Mouse (Mus musculus) CH12F3 (cell line): ENCODE results near the gene Gpr4.

Experiments
- in situ Hi-C: fragments of 300-500 bp; cut with MboI; formaldehyde crosslinking; loops from 2 replicates; pipeline ENCODE4 v1.14.3; 2020; ENCODE audit warnings: low sequenced_read_pairs

The Gpr4 gene

DNA sequence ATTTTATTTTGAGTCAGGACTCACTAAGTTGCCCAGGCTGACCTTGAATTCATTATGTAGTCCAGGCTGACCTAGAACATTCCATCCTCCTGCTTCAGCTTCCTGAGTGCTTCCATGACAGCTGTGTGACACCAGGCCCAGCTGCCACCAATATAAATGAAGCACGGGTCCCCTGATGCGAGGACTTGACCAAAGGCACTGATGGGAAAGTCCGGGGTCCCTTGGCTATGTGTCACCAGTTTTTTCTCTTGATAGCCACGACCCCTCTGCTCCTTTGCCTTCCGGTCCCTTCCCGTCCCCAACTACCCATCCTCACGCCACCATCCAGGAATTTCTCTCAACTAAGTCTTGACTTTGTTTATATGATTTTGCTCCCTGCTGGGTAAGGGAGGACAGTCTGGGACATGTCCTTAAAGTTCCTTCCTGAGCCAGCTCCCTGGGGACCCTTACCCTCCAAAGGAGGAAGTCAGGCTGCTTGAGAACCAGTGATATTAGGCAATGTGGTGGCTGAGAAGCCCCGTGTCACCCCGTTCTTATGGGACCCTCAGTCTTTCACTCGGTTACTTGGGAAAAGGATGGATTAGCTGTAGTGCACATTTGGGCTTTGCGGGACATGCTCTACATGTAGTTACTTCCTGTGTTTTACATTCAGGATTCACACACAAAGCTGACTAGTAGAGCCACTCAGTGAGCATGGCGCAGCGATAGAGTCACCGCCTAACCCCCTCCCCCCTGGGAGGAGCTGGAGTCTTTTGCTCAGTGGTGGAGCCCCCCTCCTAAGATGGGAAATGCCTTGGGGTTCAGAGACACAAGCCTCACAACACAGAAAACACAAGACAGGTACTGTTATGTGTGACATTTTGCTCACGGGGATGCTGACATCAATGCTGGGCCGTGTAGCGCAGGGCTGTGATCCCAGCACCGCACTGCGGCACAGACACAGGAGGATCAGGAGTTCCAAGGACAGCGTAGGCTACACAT is 14.8 kb downstream of the Gpr4 start:
- in situ Hi-C loops, result no loop called here

DNA sequence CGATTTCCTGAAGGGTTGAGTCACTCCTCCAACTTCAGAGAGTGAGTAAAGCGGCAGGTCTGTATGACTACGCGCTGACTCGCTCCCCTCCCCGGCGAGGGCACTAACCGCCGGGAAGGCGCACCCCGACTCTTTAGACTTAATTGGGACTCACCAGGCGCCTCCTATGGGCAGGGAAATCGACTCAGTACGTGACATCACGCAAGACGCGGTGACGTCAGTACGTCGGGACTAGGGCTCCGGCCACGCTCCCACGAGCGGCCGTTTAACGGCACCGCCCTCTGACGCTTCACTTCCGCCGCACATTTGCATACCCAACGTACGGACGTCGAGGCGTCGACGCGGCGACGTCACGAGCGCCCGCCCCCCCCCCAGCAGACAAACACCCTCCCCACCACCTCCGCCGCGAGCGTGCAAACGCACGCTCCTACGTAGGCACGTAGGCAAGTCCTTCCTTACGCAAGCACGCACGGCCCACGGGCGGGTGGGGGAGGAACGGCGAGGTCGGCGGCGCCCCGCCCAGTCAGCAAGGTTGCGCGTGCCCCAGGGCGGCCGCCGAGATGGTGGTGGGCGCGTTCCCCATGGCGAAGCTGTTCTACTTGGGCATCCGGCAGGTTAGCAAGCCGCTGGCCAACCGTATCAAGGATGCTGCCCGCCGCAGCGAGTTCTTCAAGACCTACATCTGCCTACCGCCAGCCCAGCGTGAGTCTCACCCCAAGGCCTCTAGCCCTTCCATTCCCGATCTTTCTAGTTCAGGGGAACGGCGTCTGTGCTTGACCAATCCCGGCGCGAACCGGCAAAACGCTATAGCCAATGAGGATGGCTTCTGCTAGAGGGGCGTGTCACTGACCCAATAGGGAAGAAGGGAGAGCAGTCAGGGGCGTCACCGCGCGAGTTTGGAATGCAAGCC is 15.8 kb downstream of the Gpr4 start, which contains the start of gene Opa3:
Gene Opa3 (plus strand): TSS at position 452 of the 910 bp plus-strand sequence.
- in situ Hi-C loops, result no loop called here

DNA sequence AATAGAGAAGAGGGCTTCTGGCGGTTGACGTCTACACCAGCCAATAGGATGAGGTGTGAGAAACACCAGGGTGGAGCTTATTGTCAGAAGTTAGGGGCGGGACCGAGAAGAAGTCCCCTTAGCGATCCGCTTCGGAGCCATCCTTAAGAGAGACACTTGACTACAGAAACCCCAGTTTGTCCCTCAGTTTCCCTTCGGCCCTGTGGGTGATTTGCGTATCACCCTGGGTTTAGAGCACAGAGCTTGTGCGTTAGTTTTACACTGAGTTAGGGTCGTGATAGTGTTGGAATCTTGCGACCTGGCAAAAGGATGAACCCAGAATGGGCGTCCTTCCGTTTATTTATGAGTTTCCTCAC is 16.4 kb downstream of the Gpr4 start:
- in situ Hi-C loops, result no loop called here

DNA sequence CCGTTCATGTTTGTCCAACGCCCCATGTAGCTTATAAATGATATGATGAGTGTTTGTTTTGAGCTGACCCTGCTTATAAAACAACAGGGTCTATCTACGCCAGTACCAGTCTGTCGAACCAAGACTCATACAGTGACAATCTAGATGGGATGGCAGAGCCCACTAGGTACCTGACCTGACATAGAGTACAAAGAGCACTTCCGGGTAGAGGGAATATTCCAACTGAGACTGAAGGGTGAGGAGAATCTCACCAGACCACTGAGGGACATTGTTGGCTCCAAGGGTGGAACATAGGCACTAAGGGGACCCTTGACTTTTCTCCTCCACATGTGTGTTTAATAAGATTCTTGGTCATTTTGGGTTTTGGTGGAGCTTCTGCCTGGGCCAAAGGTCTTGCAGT is 17.1 kb downstream of the Gpr4 start:
- in situ Hi-C loops, result no loop called here

DNA sequence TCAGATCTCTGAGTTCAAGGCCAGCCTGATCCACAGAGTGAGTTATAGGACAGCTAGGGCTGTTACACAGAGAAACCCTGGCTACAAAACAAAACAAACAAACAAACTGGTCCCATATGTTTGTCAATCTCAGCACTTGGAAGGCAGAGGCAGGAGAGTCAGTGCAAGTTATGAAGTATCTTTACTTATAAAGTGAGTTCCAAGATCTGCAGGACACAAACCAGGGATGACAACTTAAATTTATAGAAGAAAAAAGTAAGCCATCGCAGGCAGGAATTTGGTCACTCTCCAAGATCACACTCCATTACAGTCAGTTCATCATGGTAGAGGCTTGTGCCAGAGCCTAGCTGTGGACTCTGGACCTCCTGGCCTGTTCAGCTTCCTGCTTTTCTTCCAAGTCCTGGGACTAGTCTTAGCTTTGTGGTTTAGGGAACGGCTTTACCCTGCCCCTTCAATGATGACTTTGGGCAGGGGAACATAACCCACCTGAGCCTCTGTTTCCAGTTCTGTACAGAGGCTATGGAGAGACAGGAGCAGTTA is 17.8 kb downstream of the Gpr4 start:
- in situ Hi-C loops, result no loop called here

DNA sequence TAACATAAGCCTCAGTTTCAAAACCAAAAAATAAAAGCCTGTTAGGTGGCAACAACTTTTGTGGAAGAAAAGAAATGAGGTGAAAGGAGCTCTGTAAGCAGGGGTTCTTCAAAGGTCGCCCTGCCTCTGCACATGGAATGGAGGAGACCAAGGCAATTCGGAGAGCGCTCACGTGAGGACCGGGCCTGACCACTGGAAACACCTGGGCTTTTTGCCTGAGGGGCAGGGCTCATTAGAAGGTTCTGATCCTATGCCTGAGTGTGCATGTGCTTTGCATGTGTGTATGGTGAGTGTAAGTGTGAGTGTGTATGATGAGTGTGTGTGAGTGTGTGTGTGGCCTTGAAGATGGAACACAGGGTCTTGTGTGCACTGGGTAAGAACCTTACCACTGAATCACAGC is 18.6 kb downstream of the Gpr4 start:
- in situ Hi-C loops, result no loop called here

DNA sequence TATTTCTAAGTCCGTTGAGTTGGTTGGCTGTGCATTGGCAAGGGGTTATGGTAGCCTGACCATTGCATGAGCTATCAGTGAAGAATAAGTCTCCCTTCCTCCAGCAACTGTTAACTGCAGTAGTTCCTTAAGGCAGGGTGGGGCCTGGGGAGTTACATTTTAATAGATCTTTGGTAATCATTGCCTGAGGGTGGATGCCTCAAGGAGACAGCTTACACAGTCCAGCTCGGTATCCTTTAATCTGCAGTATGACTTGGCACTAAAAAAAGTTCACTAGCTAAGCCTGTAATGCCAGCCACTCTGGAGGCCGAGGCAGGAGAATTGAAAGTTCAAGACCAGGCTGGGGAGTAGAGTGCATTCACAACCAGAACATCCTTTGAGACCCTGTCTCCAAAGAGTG is 19.5 kb downstream of the Gpr4 start:
- in situ Hi-C loops, result no loop called here

DNA sequence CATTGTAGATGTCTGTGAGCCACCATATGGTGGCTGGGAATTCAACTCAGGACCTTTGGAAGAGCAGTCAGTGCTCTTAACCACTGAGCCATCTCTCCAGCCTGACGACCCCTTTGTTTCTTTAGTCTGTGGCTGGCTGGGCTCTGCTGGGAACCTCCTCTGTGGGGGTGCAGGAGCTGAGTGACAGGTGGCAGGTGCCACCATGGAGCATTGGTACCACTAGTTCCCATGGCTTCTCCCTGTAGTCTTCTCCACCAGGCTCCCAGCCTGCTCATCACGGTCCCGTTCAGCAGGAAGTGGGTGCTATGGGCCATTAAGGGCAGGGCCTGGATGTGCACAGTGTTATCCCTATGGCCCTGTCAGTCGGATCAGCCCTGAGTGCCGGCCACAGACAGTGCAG is 22.3 kb downstream of the Gpr4 start:
- in situ Hi-C loops, result no loop called here

DNA sequence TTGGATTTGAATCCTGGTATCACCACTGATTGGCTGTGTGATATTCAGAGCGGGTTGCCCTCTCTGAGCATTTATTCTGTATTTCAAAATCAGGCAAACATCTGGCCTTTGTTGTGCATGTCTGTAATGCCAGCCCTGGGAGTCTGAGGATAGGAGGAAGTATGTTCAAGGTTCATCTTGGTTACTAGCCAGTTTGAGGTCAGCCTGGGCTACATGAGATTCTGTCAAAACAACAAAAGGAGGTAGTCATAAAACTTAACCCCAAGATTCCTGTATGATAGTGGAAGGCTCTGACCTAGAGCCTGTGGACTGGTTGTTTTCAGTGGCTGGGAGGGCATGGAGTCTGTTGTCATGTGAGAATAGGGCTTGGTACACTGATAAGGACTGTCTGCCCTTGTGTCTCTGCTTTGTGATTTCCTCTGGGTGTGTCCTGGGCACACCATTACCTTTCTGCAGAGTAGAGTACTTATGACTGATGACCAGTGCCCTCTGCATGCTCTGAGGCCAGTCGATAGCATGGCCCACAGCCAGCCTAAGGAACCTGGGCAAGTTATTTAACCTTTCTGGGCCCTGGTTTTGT is 22.8 kb downstream of the Gpr4 start:
- in situ Hi-C loops, result no loop called here

DNA sequence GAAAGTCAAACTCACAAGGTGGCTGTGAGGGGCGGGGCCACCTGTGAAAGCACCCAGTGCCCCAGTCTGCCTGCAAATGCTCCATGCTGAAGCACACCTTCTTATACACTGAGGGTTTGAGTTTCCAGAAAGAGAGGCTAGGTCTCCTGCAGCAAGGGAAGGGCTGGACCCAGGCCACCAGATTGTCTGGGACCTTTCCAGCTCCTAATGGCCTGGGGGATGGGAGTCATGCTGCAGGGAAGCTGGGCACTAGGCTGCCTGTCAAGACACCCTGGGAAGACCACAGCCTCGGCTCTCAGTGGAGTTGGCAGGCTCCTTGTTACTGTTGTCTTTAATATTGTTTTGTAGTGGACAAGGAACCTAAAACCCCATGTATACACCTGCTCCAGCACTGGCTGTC is 24.1 kb downstream of the Gpr4 start:
- in situ Hi-C loops, result no loop called here

DNA sequence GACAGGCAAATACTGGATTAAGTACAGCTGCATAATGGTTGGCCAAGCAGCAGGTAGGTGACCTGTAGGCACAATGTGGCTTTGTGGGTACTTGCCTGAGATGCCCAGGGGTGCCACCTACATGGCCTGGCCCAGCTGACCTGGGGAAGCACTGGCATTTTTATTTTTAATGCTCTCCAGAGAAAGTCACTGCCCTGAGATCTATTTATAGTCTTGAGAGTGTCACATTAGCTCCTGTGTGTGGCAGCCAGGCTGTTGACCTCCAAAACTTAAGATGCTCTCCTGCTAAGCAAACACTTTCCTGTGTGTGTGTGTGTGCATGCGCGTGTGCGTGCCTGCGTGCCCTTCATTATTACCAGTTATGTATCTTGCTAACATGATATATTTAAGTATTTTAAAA is 26.0 kb downstream of the Gpr4 start:
- in situ Hi-C loops, result no loop called here

DNA sequence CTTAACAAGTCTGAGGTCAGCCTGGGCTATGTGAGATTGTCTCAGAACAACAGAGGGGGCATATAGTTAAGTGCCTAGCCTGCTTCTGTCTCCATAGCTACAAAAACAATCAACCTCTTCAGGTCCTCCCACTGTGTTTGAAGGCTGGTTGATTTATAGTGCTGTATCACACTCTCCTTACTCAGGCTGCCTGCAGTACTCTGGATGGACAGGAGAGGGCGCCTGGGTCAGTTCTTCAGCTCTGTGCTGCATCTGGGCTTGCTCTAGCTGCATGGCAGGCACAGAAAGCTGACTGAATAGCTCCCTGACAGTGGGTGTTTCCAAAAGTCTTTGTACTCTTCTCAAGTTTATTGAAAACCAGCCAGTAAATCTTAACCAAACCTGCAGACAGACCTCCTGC is 27.1 kb downstream of the Gpr4 start:
- in situ Hi-C loops, result no loop called here

DNA sequence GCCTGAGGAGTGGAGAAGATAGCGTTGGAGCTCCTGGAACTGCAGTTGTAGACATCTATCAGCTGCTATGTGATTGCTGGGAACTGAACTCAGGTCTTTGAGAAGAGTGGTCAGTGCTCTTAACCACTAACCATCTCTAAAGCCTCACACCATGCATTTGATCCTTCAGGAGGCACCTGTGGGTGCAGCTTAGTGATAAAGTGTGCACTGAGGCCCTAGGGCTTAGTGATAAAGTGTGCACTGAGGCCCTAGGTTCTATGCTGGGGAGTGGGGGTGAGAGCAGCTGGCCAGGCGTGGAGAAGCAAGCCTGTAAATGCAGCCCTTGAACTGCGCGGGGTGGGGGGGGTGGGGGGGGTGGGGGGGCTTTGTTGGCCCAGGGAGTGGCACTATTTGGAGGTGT is 27.6 kb downstream of the Gpr4 start:
- in situ Hi-C loops, result no loop called here

DNA sequence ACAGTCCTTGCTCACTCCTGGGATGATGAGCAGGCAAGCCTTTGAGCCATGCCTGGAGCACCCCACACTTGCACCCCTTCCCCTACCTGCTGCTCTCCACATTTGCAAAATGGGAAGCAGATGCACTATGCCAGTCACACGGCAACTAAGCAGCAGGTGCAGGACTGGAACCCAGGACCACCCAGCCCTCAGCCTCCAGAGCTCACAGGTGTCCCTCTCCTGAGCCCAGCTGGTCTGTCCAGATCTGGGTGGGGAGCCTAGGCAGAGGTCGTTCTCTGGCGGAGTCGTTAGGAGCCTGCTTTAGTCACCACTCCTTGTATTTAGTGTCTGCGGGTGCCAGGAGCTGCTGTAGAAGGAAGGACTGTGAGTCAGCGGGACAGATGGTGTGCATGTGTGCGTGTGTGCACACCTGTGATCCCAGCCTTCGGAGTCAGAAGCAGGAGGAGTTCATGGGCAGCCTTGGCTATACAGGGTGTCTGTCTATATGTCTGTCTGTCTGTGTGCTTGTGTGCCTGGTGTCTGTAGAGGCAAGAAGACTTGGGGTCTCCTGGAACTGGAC is 28.6 kb downstream of the Gpr4 start:
- in situ Hi-C loops, result no loop called here

DNA sequence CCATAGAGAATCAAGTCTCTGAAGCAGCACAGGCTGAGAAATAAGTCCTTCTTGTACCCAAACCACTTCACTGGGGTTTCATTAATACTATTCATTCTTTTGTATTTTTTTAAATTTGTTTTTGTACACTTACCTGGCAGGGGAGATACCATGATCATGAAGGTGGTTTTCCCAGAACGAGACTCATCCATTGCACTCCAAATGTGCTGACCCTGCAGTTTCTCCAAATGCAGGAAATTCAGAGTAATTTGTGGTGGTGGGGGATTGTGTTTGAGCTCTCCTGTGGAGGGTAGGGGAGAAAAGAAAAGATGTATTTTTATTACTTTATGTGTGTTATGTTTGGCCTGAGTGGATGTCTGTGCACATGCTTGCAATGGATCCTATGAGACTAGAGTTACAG is 29.7 kb downstream of the Gpr4 start:
- in situ Hi-C loops, result no loop called here

DNA sequence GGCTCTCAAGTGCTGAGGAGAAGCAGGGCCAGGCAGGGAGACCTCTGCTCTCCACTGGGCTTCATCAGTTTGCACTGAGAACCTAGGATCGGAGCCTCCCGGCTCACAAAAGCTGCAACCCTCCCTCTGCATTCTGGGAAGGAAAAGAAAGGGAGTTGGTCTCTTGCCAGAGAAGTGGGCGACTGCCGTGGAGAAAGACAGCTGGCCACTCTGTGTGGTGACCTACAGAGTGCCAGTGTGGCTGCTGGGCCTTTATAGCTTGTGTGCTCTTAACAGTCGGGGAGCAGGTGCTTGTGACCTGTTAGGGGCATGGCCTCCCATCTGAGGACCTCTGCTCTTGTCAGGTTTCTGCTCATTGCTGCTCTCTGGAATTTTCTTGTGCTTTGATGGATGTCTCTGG is 31.5 kb downstream of the Gpr4 start:
- in situ Hi-C loops, result no loop called here

DNA sequence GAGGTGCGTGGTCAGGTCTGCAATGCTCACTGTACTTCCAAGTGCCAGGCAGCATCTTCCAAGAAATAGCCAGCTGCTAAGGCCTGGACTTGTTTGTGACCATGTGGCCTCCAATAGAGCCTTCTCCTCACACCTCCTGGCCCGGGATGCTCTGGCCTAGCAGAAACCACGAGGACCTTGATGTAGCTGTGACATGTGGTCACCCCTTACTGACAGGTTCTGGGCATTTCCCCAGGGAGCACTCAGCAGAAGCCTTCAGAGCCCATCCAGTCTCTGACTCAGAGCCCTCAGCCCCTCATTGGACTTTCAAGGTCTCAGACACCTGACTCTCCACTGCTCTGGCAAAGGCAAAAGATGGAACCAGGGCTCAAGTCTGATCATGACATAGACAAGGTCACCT is 32.7 kb downstream of the Gpr4 start:
- in situ Hi-C loops, result no loop called here

DNA sequence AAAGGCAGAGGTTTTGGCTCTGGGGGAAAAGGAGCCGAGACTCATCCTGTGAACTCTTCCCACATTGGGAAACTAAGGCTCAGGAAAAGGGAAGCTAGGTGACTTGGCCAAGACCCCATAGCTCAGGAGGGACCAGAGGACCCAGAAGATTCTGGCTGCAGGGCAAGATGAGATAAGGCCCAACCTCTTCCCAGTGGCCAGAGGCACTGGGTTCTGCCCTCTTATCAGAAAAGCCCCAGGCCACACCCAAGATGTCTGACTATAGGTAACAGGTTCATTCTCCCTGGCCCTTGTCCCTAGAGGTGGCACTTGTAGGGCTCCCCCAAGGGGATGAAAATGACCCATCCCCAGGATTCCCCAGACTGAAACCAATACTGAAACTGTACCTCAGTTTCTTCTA is 34.5 kb downstream of the Gpr4 start:
- in situ Hi-C loops, result no loop called here

DNA sequence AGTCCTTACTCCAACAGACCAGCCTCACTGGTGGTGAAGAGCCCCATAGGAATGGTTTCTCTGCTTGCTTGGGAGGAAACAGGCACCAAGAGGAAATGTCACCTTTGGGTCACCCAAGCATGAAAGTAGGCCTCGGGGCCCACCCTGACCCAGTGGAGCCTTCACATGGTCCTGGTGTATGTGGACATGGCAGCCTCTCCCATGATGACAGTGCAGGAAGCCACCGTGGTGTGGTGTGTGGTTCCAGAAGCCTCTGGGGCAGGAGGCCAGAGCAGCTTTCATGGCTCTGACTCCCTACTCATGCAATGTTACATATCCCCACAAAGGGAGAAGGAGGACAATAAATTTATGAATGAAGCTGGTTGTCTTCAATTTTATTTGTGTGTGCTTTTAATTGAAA is 35.2 kb downstream of the Gpr4 start:
- in situ Hi-C loops, result no loop called here

DNA sequence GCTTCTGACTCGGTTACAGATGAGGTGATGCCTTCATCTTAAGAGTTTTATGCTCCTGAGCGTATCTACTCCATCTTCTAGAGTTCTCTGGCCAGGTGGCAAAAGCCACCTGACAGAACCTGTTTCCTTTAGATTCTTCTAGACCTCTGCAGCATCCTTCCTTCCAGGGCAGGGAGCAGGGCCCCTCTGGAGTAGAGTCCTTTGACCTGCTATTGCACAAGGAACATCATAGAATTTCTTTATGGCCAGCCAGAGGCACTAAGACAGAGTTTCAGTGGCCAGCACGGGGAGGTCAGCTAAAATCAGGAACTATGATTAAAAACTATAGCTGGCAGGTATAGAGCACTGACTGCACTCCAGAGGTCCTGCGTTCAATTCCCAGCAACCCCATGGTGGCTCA is 39.7 kb downstream of the Gpr4 start:
- in situ Hi-C loops, result no loop called here

DNA sequence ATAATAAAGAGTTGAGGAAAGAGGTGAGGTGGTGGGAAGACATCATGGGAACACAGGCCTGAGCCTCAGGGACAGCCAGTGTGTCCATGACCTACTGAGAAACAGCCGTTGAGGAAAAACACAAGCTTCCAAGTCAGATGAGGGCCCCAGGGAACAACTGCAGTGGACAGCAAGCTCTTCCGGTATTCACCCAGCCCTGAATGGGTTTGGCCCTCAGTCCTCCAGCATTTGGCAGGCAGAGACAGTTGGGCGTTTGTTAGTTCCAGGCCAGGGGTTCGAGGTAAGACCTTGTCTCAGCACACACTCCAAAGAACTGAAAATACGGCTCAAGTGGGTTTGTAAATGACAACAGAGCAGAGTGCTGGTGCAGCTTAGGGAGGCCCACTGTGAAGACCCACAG is 41.1 kb downstream of the Gpr4 start:
- in situ Hi-C loops, result no loop called here
